Mouse (Mus musculus) layer of hippocampus, adult 11-12 months (tissue): ENCODE results near the gene Arhgef1.
"Not testable (repeated sequence)": the region's sequence is repeated elsewhere in the genome, so short reads cannot be mapped to it uniquely, and the experiment has no call there.

ENCODE experiments used
- DNase-seq: peaks from one replicate; pipeline ENCODE4 v3.0.0; 2022; ENCODE audit warnings: low spot score

Gene Arhgef1

GRCm38 (mm10) chr7:24890281-24891216, 12.2 kb upstream of the Arhgef1 start:
- DNase-seq, result peak; percentile 63

GRCm38 (mm10) chr7:24891241-24892124, 11.2 kb upstream of the Arhgef1 start:
- no peak for DNase-seq

- no peak for DNase-seq
These were observed 10.6 kb upstream of the Arhgef1 start for GRCm38 (mm10) chr7:24892125-24892583.

GRCm38 (mm10) chr7:24895749-24896148, 7.0 kb upstream of the Arhgef1 start:
- not testable (repeated sequence) for DNase-seq

- DNase-seq, result no peak
These were observed 6.4 kb upstream of the Arhgef1 start for GRCm38 (mm10) chr7:24896269-24896668.

- DNase-seq, result no peak
These were observed 5.5 kb upstream of the Arhgef1 start, which contains the start of gene Cd79a for GRCm38 (mm10) chr7:24897224-24897623. TSS of gene Cd79a (plus strand) at chr7:24897381.

GRCm38 (mm10) chr7:24897959-24898358, 4.8 kb upstream of the Arhgef1 start:
- DNase-seq, result no peak

- no peak for DNase-seq
These were observed 1.6 kb upstream of the Arhgef1 start for GRCm38 (mm10) chr7:24901114-24901513.

- DNase-seq, result no peak
These were observed 870 bp upstream of the Arhgef1 start for GRCm38 (mm10) chr7:24901842-24902241.

- no peak for DNase-seq
These were observed 465 bp upstream of the Arhgef1 start for GRCm38 (mm10) chr7:24902264-24902629.

- DNase-seq, result no peak
These were observed 723 bp downstream of the Arhgef1 start for GRCm38 (mm10) chr7:24903444-24903825.

GRCm38 (mm10) chr7:24904070-24904483, 1.4 kb downstream of the Arhgef1 start:
- peak; percentile 98 for DNase-seq

- DNase-seq, result peak; percentile 48
These were observed 2.2 kb downstream of the Arhgef1 start for GRCm38 (mm10) chr7:24904936-24905335.

GRCm38 (mm10) chr7:24906551-24906950, 3.8 kb downstream of the Arhgef1 start:
- DNase-seq, result no peak

GRCm38 (mm10) chr7:24907211-24907748, 4.6 kb downstream of the Arhgef1 start:
- DNase-seq, result no peak

GRCm38 (mm10) chr7:24912480-24912879, 9.8 kb downstream of the Arhgef1 start:
- no peak for DNase-seq

GRCm38 (mm10) chr7:24918763-24919323, 16.1 kb downstream of the Arhgef1 start:
- no peak for DNase-seq

- peak; percentile 64 for DNase-seq
These were observed 17.0 kb downstream of the Arhgef1 start for GRCm38 (mm10) chr7:24919728-24920127.

- DNase-seq, result no peak
These were observed 27.8 kb downstream of the Arhgef1 start for GRCm38 (mm10) chr7:24930475-24930874.

- no peak for DNase-seq
These were observed 28.9 kb downstream of the Arhgef1 start for GRCm38 (mm10) chr7:24931651-24932050.

GRCm38 (mm10) chr7:24943641-24944040, 40.9 kb downstream of the Arhgef1 start:
- no peak for DNase-seq
